Mouse (Mus musculus) midbrain, embryonic 16.5 days (tissue): Measurements from ENCODE around the gene Ppip5k1. TPM values are rescaled to one million over a fixed set of nuclear protein-coding genes. Genes with fewer than 3 reads are reported as not detected.
"Not testable (repeated sequence)": the region's sequence is repeated elsewhere in the genome, so short reads cannot be mapped to it uniquely, and the experiment has no call there.

Source experiments
- ATAC-seq: fragments of 200-750 bp; cut with Nextera tagmentation; 2 replicates; pipeline ENCODE4 v1.8.0; 2017; ENCODE audit warnings: moderate TSS enrichment
- H3K27ac ChIP-seq: fragments of 300-500 bp; sonication (generic); 2 replicates; pipeline ENCODE4 v1.5.1; 2014; ENCODE audit warnings: mild to moderate bottlenecking, low read length, mixed read lengths
- H3K27me3 ChIP-seq: fragments of 300-500 bp; sonication (generic); 2 replicates; pipeline ENCODE4 v1.6.1; 2014; ENCODE audit warnings: low read depth, low read length, mixed read lengths; ENCODE audit not compliant: control insufficient read depth, insufficient read depth
- H3K36me3 ChIP-seq: fragments of 300-500 bp; sonication (generic); 2 replicates; pipeline ENCODE4 v1.6.1; 2014; ENCODE audit warnings: mild to moderate bottlenecking, low read length, moderate library complexity, mixed read lengths; ENCODE audit not compliant: control insufficient read depth, insufficient read depth
- H3K4me1 ChIP-seq: fragments of 300-500 bp; sonication (generic); 2 replicates; pipeline ENCODE4 v1.6.1; 2014; ENCODE audit warnings: mild to moderate bottlenecking, low read length, mixed read lengths; ENCODE audit not compliant: control insufficient read depth, insufficient read depth
- H3K4me2 ChIP-seq: fragments of 300-500 bp; sonication (generic); 2 replicates; pipeline ENCODE4 v1.6.1; 2014; ENCODE audit warnings: mild to moderate bottlenecking, low read length, mixed read lengths
- H3K4me3 ChIP-seq: fragments of 300-500 bp; sonication (generic); 2 replicates; pipeline ENCODE4 v1.5.1; 2014; ENCODE audit warnings: low read depth, mild to moderate bottlenecking, low read length, moderate library complexity, mixed read lengths
- H3K9ac ChIP-seq: fragments of 300-500 bp; sonication (generic); 2 replicates; pipeline ENCODE4 v1.6.1; 2014; ENCODE audit warnings: low read depth, low read length, mixed read lengths
- H3K9me3 ChIP-seq: fragments of 300-500 bp; sonication (generic); replicated peaks from 2 replicates; pipeline ENCODE4 v1.6.1; 2014; ENCODE audit warnings: mild to moderate bottlenecking, low read length, mixed read lengths; ENCODE audit not compliant: control insufficient read depth, poor library complexity, severe bottlenecking
- WGBS: fragments of 180-500 bp; shearing (Covaris S2); extraction: QIAGEN DNeasy Blood & Tissue Kit; methylation state at CpG from one replicate; pipeline ENCODE4 v1.1.7; 2014; 5-methylcytosine and 5-hydroxymethylcytosine counted together
- polyA plus RNA-seq: library from polyadenylated mRNA; unstranded; fragments of >200 nt; fragmentation: Nextera tagmentation; extraction: Ambion mirVana; gene quantifications from 2 replicates; pipeline ENCODE4 v1.2.1, GENCODE M21; 2015

Ppip5k1 gene
- 23.3 and 24.5 TPM in 2 replicates for polyA plus RNA-seq

- H3K4me3 ChIP-seq = peak within 1 kb of the TSS; percentile 80
- under 1% methylated on average over 58 of the region's 58 CpGs for WGBS
- ATAC-seq = peak; percentile 97
Measured at GRCm38 (mm10) chr2:121354820-121355592, at the start of gene Ppip5k1. Ppip5k1 (minus strand) TSS chr2:121355396.

GRCm38 (mm10) chr2:121403296-121403695, 48.1 kb upstream of the Ppip5k1 start:
- Histone ChIP-seq H3K4me3 (no peak overlapping the region), H3K36me3 (no peaks in the 10 kb centered on the region), H3K4me2 (no peak overlapping the region), H3K9ac (no peak overlapping the region), H3K4me1 (no peaks in the 10 kb centered on the region), H3K9me3 (no peaks in the 10 kb centered on the region), H3K27ac (no peak overlapping the region), H3K27me3 (no peaks in the 10 kb centered on the region)
- ATAC-seq = no peak

More at GRCm38 (mm10) chr2:121354820-121355592, at the start of gene Ppip5k1:
- H3K4me1 ChIP-seq = peaks cover 21% of the 10 kb centered on the region
- H3K9ac ChIP-seq = peak within 1 kb of the TSS; percentile 94
- H3K9me3 ChIP-seq = no peaks in the 10 kb centered on the region
- peak within 1 kb of the TSS; percentile 89 for H3K27ac ChIP-seq
- no peaks in the 10 kb centered on the region for H3K36me3 ChIP-seq
- H3K4me2 ChIP-seq = peak within 1 kb of the TSS; percentile 92
- H3K27me3 ChIP-seq = peaks cover 10% of the 10 kb centered on the region; the same call in 1 of the 2 replicates

GRCm38 (mm10) chr2:121396624-121397023, 41.4 kb upstream of the Ppip5k1 start:
- H3K9me3 ChIP-seq = no peaks in the 10 kb centered on the region
- H3K36me3 ChIP-seq = no peaks in the 10 kb centered on the region
- H3K4me1 ChIP-seq = no peaks in the 10 kb centered on the region
- ATAC-seq = no peak
- no peak overlapping the region for H3K27ac ChIP-seq
- WGBS = 14% methylated on average over 8 of the region's 8 CpGs
- H3K27me3 ChIP-seq = no peaks in the 10 kb centered on the region
- no peak overlapping the region for H3K4me3 ChIP-seq
- no peak overlapping the region for H3K4me2 ChIP-seq
- H3K9ac ChIP-seq = no peak overlapping the region

GRCm38 (mm10) chr2:121386961-121387575, 31.9 kb upstream of the Ppip5k1 start, which contains the start of gene Strc:
Strc (minus strand) TSS chr2:121387168.
- not testable (repeated sequence) for H3K36me3 ChIP-seq, H3K4me2 ChIP-seq, ATAC-seq, H3K9me3 ChIP-seq, H3K27me3 ChIP-seq, H3K4me3 ChIP-seq, H3K9ac ChIP-seq, H3K27ac ChIP-seq, H3K4me1 ChIP-seq
- WGBS = 99% methylated on average over 14 of the region's 17 CpGs

- Histone ChIP-seq H3K4me3 (no peak overlapping the region), H3K4me2 (no peak overlapping the region), H3K27me3 (no peaks in the 10 kb centered on the region), H3K9me3 (no peaks in the 10 kb centered on the region), H3K36me3 (no peaks in the 10 kb centered on the region), H3K9ac (no peak overlapping the region), H3K4me1 (no peaks in the 10 kb centered on the region), H3K27ac (no peak overlapping the region)
- WGBS = 59% methylated on average over 2 of the region's 2 CpGs
- no peak for ATAC-seq
Measured at GRCm38 (mm10) chr2:121374766-121375165, 19.6 kb upstream of the Ppip5k1 start.

GRCm38 (mm10) chr2:121372266-121372665, 17.1 kb upstream of the Ppip5k1 start:
- H3K27me3 ChIP-seq = no peaks in the 10 kb centered on the region
- H3K4me1 ChIP-seq = no peaks in the 10 kb centered on the region
- no peaks in the 10 kb centered on the region for H3K9me3 ChIP-seq
- H3K27ac ChIP-seq = no peak overlapping the region
- 76% methylated on average over 3 of the region's 3 CpGs for WGBS
- no peaks in the 10 kb centered on the region for H3K36me3 ChIP-seq
- H3K4me3 ChIP-seq = no peak overlapping the region
- no peak overlapping the region for H3K4me2 ChIP-seq
- ATAC-seq = no peak
- no peak overlapping the region for H3K9ac ChIP-seq

- WGBS = 87% methylated on average over 5 of the region's 5 CpGs
Measured at GRCm38 (mm10) chr2:121370921-121371320, 15.7 kb upstream of the Ppip5k1 start.

GRCm38 (mm10) chr2:121368831-121369230, 13.6 kb upstream of the Ppip5k1 start:
- no peak for ATAC-seq
- H3K9ac ChIP-seq = no peak overlapping the region
- no peak overlapping the region for H3K4me2 ChIP-seq
- peaks cover 4% of the 10 kb centered on the region; the same call in 1 of the 2 replicates for H3K36me3 ChIP-seq
- H3K27ac ChIP-seq = no peak overlapping the region
- no peaks in the 10 kb centered on the region for H3K27me3 ChIP-seq
- H3K9me3 ChIP-seq = no peaks in the 10 kb centered on the region
- no peak overlapping the region for H3K4me3 ChIP-seq
- H3K4me1 ChIP-seq = no peaks in the 10 kb centered on the region
- WGBS = 72% methylated on average over 2 of the region's 2 CpGs

More at GRCm38 (mm10) chr2:121370921-121371320, 15.7 kb upstream of the Ppip5k1 start:
- Histone ChIP-seq H3K27me3 (no peaks in the 10 kb centered on the region), H3K27ac (no peak overlapping the region), H3K4me1 (no peaks in the 10 kb centered on the region), H3K36me3 (no peaks in the 10 kb centered on the region), H3K4me2 (no peak overlapping the region), H3K9ac (no peak overlapping the region), H3K9me3 (no peaks in the 10 kb centered on the region), H3K4me3 (no peak overlapping the region)
- no peak for ATAC-seq

GRCm38 (mm10) chr2:121363656-121364055, 8.5 kb upstream of the Ppip5k1 start:
- no peak for ATAC-seq
- 82% methylated on average over 3 of the region's 3 CpGs for WGBS
- no peak overlapping the region for H3K9ac ChIP-seq
- H3K36me3 ChIP-seq = peaks cover 6% of the 10 kb centered on the region
- peaks cover 6% of the 10 kb centered on the region for H3K4me1 ChIP-seq
- H3K4me2 ChIP-seq = no peak overlapping the region
- H3K27ac ChIP-seq = no peak overlapping the region
- H3K27me3 ChIP-seq = no peaks in the 10 kb centered on the region
- H3K9me3 ChIP-seq = no peaks in the 10 kb centered on the region
- H3K4me3 ChIP-seq = no peak overlapping the region
